Mouse (Mus musculus) adrenal gland, postnatal 14 days (tissue): Measurements from ENCODE around the gene Wdr37. TPM values are rescaled to one million over a fixed set of nuclear protein-coding genes. Genes with fewer than 3 reads are reported as not detected.
"Not testable (repeated sequence)": the region's sequence is repeated elsewhere in the genome, so short reads cannot be mapped to it uniquely, and the experiment has no call there.

Experiments used
- DNase-seq: peaks from one replicate; pipeline ENCODE4 v3.0.0; 2021; ENCODE audit warnings: mixed read lengths
- long read RNA-seq, 2 experiments: library from polyadenylated mRNA; stranded (forward); transcript quantifications; one replicate each; pipeline ENCODE4 v2.0.0; 2021
- total RNA-seq: library from RNA; stranded (reverse); gene quantifications from 2 replicates; pipeline ENCODE4 v1.2.3, GENCODE M21; 2021

Wdr37 gene
- total RNA-seq = 37.6 and 38.4 TPM in 2 replicates
- long read RNA-seq, experiment 1, full-length matches to known transcripts = 7 of 22 reads
- long read RNA-seq, experiment 1, partial matches to known transcripts = 4 of 22 reads
- long read RNA-seq, experiment 1, other reads (novel, unspliced or antisense) = 11 of 22 reads
- long read RNA-seq, experiment 2, full-length matches to known transcripts = 6 of 16 reads
- long read RNA-seq, experiment 2, partial matches to known transcripts = 0 of 16 reads
- long read RNA-seq, experiment 2, other reads (novel, unspliced or antisense) = 10 of 16 reads

DNA sequence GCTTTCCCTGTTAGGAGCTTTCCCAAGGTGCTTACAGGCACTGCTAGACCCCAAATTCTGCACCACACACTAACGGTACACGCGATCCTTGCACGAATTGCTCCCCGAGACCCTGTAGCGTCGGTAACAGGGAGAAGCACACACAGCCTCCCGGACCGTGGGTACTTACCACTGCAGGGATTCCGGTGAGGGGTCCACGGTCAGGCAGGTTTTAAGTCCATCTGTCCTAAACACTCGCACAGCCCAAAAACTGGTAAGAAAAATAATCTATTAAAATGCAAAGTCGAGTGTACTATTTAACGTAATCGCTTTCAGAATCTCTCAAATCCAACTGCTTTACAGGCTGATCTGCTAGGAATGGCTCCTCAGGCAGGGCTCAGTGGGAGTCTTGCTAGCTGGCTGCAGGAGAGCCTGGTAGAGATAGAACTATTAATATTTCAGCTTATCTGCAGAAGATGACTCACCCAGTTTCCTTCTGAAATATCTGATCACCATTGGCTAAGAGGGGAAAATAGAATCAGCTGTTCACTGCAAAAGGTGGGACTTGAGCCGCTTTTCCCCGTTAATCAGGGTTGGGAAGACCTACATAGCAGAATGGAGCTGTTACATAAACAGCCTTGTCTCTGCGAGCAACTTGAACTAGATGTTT is at the start of gene Wdr37:
Gene Wdr37 (minus strand): TSS at position 596 of the 649 bp plus-strand sequence.
- peak; percentile 68 for DNase-seq

DNA sequence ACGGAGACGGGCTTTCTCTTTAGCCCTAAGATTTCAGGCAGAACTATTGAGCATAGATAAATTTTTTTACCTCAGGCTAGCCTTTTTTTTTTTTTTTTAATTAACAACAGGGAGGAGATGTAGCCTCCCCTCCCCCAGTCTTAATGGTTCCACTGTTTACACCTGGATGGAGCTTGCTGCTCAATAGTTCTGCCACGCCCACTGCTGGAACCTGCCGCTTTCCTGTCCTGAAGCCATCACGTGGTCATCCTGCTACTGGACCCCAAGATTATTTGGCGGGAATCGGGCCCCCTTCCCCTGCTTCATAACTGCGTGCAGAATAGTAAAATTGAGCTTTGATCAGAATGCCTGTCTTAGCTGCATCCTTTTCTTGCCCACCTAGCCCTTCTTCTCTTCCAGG is 42.2 kb upstream of the Wdr37 start:
- not testable (repeated sequence) for DNase-seq

DNA sequence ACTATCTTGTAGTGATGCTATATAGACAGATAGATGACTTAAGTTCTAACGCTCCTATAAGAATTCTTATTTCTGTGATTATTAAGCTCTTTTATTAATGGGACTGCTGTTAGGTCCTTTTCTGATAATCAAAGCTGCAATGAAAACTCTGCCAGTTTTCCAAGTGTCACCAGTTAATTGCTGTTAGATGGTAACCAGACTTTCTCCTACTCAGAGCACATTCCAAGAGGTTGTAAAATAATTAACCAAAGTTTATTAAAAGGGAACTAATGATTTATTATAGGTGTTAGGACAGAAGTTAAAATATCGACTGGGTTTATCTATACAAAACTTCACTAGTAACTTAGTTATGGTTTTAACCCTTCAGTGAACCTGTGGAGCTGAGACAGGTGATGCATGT is 34.3 kb upstream of the Wdr37 start:
- DNase-seq = not testable (repeated sequence)

DNA sequence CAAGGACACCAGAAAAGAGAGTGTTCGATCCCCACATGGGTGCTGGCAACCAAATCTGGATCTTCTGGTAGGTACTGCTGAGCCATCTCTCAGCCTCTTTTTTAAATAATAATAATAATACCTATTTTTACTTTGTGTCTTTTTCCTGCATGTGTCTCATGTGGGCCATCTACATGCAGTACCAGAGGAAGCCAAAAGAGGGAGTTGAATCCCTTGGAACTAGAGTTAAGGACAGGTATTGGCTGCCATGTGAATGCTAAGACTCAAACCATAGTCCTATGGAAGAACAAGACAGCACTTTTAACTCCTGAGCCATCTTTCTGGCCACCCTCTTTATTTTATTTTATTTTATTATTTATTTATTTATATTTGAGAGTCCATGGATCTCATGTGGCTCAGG is 16.9 kb upstream of the Wdr37 start:
- peak; percentile 24 for DNase-seq

DNA sequence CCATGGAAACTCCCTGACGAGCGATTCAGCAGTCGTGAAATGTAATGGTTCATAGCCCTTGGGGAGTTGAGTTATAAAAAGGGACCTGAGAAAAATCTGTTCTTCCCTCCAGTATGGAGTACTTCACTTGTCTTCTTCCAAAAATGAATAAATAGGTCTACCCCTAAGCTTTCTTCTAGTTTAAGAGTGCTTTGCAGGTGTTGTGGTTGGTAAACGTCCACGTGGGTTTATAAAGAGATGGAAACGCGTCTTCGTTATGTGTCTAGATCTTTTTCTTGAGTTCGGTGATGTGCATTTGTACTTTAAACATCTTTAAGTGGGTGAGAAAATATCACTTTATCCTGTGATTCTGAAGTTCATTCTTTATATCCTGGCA is 14.5 kb upstream of the Wdr37 start:
- DNase-seq = no peak

DNA sequence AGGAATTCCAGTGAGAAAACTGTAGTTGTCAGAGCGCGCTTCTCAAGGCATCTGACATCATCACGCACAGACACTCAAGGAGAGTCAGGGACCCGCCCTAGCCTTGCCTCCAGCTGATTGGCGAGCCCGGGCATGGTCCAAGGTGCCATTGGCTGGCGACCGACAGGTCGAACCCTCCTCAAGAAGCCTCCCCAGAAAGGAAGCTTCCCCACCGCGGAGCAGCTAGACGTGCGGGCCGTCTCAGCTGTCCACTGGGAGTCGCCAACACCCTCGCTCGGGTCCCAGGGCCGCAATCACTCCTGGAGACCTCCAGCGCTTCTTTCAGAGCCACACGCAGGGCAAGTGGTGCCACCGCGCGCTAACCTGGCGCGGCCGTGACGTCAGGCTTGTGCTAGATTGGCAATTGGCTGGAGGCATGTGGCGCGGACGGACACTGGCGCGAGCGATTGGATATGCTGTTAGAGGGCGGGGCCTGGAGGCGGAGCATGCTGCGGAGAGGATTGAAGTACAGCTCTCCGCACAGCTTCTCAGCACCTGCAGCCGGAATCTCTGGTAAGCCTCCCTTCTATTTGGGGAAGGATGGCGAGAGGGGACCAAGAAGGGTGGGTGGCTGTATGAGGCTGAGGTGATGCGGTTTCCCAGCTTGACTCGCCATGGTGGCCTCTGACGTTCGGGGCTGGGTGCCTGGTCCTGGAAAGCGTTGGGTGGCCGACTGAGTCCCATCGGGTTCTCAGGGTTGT is 13.9 kb upstream of the Wdr37 start, which contains the start of gene Idi1:
Gene Idi1 (plus strand): TSS at position 57 of the 740 bp plus-strand sequence.
- DNase-seq = peak; percentile 97

DNA sequence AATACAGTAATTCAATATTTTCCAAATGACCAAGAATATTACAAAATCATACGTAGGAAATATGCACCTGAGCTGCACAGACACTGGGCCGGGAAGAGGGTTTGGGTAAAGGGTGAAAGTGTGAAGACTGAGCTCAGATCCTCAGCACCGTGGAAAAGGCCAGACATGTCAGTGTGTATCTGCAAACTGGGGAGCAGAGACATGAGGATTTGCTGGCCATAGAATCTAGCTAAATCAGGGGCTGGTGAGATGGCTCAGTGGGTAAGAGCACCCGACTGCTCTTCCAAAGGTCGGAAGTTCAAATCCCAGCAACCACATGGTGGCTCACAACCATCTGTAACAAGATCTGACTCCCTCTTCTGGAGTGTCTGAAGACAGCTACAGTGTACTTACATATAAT is 12.2 kb upstream of the Wdr37 start:
- DNase-seq = not testable (repeated sequence)

DNA sequence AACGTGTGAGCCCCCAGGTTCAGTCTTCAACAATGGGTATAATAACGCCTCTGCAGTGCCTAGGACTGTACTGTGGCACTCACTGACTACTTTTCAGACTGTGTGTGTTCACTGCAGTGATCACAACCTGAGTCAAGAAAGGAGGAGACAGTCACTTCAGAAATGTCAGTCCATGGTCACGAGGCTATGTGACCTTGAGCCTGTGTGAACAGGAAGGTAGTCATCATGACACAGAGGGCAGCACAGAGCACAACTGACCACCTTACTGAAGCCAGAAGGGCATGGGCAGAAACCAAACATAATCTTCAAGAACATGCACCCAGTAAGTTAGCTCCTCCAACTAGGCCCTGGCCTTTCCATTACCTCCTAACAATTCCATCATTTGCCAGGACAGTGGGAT is 9.9 kb upstream of the Wdr37 start:
- peak; percentile 51 for DNase-seq

DNA sequence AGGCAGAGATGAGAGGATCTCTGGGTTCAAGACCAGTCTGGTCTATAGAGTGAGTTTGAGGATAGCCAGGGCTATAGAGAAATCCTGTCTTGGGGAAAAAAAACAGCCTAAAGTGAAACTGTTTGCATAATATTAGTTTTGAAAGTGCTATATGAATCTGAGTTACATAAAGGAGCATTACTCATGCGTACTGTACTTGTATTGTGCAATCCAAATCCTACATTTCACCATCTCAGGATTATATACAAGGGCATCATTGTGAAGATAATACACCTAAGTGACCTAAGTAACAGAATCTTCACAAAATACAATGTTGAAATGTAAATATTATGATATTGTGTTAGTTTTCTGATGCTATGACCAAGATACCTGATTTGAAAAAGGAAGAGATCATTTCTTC is 2.1 kb upstream of the Wdr37 start:
- DNase-seq = no peak

DNA sequence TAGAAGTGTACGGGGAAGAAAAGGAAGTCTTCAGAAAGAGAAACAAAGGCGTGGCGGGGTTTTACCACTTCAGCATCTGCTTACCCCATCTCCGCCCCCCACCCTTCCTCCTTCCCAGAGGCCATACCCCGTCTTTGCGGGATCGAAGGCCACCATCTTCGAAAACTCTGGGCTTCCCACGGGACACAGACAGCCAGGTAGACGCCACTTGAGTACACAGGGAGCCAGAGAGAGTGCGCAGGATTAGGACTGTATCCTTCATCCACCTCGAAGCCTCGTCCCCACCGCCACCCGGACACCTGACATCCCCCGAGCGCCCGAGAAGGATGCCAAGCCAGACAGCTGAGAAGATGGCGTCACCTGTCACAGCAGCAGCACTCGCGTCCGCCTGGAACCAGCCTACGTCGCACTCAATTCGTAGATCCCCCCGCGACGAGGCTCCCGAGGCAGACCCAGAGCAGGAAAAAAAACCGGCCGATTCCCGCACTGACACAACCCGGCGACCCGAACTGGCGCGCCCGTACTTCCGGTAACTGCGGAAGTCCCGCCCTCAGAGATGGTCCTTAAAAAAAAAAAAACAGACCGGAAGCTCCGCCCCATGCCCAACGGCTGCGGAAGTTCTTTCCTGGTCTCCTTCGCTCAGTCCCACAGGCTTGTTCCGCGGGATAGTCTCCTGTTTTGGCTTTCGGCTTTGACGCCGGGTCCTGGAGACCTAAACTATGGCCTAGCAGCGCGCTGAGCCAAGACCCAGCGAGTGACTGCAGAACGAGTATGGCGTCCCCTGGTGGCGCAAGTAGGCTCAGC is 997 bp downstream of the Wdr37 start:
- peak; percentile 92 for DNase-seq

DNA sequence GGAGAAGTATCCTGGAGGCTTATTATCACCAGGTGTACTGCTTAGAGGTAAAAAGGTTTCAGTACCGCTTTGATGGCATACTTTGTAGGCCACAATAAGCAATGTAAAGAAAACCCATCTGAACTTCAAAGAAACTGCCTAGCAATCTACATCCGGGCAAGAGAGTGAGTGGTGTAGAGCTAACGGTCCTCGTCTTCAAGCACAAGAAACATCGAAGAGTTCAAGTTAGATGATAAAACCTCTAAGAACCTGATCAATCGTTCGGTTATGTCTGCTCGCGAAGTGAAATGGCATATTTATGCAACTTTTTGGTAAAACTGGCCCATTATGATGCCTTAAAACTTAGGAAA is 1.6 kb downstream of the Wdr37 start:
- DNase-seq = no peak

DNA sequence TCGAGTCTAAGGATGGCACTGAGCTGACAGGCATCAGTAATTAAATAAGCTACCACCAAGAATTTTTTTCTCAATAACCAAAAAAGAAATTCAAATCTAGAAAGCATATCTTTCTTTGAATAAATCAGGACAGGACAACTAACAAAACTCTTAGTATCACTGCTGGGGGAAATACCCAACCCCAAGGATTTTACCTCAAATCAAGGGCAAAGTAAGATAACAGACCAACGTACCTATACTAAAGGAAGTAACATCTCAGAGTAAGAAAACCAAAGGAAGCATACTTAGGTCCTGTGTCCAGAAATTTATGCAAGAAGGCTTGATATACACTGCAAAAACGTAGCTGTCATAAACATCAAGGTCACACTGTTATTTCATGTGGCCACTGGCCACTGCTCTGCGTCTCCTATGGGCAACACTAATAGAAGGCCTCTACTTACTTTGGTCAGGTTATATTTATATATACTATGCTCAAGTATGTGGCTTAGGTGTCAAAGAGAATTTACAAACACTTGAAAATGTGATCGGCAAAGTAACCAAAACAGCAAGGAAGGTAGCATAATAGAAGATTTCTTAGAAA is 2.0 kb downstream of the Wdr37 start:
- DNase-seq = no peak

DNA sequence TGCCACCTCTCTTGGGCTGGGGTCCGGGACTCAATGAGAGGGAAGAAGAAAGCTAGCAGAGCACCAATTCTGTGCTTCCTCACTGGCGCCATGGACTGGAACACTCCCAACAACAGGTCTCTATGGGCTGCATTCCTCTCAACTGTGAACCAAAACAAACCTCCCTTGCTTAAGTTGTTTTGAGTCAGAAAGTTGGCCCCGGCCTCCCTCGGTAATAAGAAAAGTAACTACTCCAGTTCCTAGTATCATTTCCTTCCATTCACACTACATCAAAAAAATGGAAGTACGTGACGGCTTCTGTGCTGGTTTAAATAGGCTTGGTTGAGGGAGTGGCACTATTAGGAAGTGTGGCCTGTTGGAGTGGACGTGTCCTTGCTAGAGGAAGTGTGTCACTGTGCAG is 5.1 kb downstream of the Wdr37 start:
- peak; percentile 38 for DNase-seq

DNA sequence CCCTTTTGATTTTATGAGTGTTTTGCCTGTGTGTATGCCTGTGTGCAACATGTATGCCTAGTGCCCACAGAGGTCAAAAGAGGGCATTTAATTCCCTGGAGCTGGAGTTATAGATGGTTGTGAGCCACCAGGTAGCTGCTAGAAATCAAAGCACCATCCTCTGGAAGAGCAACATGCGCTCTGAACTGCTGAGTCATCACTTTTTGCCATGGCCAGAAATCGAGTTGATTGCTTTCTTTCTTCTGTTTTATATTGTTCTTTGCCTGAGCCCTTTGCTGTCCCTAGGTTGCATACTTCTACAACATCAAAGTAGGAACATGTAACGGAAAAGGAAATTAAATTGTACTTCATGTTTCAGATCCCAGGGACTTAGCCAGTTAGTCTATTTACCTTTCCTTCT is 6.7 kb downstream of the Wdr37 start:
- no peak for DNase-seq

DNA sequence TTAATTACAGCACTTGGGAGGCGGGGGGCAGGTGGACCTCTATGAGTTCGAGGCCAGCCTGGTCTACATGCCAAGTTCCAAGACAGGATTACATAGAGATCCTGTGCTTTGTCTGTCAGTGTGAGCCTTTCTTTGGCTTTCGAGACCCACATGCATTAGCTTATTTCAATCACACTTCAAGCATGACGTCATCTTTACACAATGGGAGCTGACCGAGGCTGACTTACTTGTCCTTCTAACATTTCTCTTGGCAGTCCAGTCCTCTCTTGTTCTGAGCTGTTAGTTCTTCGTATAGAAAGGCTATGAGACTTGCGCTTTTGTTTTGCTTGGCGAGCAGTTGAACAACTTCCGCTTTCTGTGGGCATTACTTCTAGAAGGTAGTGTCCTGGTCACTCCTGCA is 10.8 kb downstream of the Wdr37 start:
- no peak for DNase-seq

DNA sequence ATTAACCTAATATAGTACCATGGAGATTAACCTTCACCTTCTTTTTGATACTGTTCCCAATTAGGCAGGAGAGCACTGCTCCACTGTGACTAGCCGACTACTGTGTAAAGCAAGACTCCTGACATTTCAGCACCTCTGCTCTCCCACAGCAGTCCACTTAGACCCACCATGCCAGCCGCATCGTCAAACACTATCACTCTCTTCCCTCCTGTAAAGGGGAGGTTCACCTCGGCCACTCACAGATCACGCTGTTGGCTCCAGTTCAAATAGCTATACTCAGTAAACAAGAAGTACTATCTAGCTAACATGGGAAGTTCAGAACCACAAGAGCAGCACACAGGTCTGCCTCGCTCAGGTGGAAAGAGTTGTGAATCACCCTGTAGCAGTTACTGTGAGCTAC is 13.3 kb downstream of the Wdr37 start:
- no peak for DNase-seq

DNA sequence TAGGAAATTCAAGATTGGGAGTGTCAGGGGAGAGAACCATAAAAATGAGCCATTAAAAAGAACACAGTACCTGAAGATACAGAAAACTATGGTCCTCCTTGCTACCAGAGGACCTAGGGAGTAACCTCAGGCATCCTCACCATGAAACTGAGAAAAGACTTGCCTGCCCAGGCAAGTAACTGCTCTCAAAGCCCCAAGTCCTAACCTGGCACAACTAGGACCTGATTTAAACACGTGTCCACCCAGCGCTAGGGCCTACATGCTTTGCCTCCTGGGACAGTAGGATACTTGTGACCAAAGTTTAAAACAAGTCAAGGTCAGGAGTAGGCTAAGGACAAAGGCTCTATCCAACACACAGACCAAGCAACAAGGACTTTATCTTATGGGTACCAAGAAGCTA is 16.9 kb downstream of the Wdr37 start:
- DNase-seq = no peak

DNA sequence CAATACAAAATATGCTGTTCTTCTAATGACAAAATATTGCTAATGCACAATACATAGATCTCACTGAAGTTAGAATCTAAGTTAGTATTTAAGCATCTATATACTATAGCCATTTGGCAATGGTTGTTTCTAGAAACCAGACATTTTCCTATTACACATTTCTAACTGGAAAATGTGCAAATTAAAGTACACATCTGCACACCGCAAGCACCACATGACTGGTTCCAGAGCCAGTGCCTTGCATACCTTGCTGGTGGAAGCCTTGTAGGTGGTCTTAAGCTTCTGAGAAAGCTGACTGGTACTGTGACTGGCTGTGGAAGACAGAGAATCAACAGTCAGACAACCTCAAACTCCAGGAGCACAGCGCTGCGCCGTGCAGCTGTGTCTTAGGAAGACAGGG is 18.3 kb downstream of the Wdr37 start:
- DNase-seq = no peak

DNA sequence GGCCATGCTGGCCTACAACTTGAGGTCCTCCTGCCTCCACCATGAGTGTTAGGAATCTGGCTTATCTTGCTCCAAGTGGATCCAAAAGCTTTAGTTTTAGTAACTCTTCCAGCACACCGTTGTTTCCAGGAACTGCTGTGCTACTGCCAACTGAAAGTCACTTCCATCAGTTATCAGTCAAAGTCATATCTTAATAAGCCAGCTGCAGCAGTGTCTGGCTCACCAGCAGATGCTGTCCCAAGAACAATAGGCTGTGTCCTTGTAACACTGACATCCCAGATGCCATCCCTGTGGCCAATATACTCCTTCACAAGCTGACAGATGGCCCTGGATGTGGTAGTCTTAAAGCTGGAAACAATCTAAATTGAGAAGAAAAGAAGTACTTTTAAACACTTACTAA is 22.4 kb downstream of the Wdr37 start:
- no peak for DNase-seq

DNA sequence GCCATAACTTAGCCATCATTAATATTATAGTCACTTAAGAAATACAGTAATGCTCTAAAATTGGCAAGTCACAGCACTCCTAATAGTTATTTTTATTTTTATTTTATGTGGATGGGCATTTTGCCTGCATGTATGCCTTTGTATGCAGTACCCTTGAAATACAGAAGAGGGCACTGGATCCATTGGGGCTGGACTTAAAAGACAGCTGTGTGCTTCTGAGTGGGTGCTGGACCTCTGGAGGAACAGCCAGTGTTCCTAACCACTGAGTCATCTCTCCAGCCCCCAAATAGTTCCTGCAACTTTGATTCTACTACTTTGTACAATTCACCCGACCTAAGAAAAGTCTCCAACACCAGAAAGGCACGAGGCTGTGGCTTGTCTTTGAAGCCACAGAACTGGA is 24.0 kb downstream of the Wdr37 start:
- DNase-seq = peak; percentile 56

DNA sequence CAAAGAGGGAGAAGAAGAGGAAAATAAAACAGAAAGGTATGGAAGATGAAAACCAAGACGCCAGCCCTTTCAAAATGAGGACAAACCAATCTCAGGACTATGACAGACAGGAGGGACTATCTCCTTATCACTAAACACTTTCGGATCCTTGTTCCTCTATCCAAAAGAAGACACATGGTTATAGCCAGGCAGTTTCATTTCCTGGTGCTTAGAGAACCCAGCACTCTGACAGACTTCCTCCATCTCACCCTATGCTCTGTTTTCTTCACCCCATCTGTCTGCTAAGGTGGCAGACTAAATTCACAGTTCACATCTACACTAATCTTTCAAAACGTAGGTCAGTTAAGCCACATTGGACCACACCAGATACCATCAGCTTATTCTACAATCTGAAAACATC is 29.4 kb downstream of the Wdr37 start:
- DNase-seq = no peak

DNA sequence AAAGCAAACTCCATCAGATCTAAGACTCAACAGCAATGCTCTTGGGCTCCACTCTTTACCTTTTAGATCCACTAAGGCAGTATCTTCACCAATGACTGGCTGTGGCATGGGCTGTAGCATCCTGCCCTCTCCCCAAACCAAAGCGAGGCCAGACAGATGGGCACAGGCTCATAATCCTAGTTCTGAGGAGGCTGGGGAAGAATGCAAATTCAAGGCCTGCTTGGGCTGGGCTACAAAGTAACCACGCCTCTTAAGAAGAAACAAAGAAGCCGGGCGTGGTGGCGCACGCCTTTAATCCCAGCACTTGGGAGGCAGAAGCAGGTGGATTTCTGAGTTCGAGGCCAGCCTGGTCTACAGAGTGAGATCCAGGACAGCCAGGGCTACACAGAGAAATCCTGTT is 29.9 kb downstream of the Wdr37 start:
- DNase-seq = not testable (repeated sequence)
